Mouse (Mus musculus): ENCODE data around the gene Pde1a. TPM values are rescaled to one million over a fixed set of nuclear protein-coding genes. Genes with fewer than 3 reads are reported as not detected.

The Pde1a gene
- total and polyA plus RNA-seq, 2 experiments from 2014 or later: 13.2 to 17.0 TPM

- peak; percentile 53 for DNase-seq (ENCODE audit: low spot score)
- H3K27me3 ChIP-seq (ENCODE audit: insufficient read depth, low read length): no peaks in the 10 kb centered on the region
- no peak overlapping the region for H3K9ac ChIP-seq (replicated peaks; ENCODE audit: low read length, poor library complexity, severe bottlenecking)
- no peak overlapping the region for H3K4me3 ChIP-seq (ENCODE audit: low read depth, low read length)
- WGBS: 58% methylated on average over 4 of the region's 4 CpGs
- no peaks in the 10 kb centered on the region for H3K9me3 ChIP-seq (ENCODE audit: low read length)
- H3K4me1 ChIP-seq (ENCODE audit: insufficient read depth, low read length): no peaks in the 10 kb centered on the region
- no peak overlapping the region for H3K4me2 ChIP-seq (ENCODE audit: low read depth, low read length, poor library complexity, severe bottlenecking)
- no peak for ATAC-seq (ENCODE audit: low FRiP score)
- no peak for TF ChIP-seq CTCF (IDR thresholded peaks at IDR 0.05)
- H3K36me3 ChIP-seq (ENCODE audit: insufficient read depth, low read length): no peaks in the 10 kb centered on the region
- no peak overlapping the region for H3K27ac ChIP-seq (ENCODE audit: low read depth, low read length)
Observed at GRCm38 (mm10) chr2:80013060-80013459, 116.2 kb downstream of the Pde1a start.

- H3K4me2 ChIP-seq (ENCODE audit: low read depth, low read length, poor library complexity, severe bottlenecking): no peak overlapping the region
- ATAC-seq (ENCODE audit: low FRiP score): no peak
- H3K4me3 ChIP-seq (ENCODE audit: low read depth, low read length): no peak overlapping the region
- H3K36me3 ChIP-seq (ENCODE audit: insufficient read depth, low read length): no peaks in the 10 kb centered on the region
- 90% methylated on average over 3 of the region's 3 CpGs for WGBS
- H3K27me3 ChIP-seq (ENCODE audit: insufficient read depth, low read length): no peaks in the 10 kb centered on the region
- H3K9me3 ChIP-seq (ENCODE audit: low read length): no peaks in the 10 kb centered on the region
- no peak overlapping the region for H3K27ac ChIP-seq (ENCODE audit: low read depth, low read length)
- TF ChIP-seq CTCF (IDR thresholded peaks at IDR 0.05): no peak
- DNase-seq (ENCODE audit: low spot score): no peak
- no peak overlapping the region for H3K9ac ChIP-seq (replicated peaks; ENCODE audit: low read length, poor library complexity, severe bottlenecking)
- H3K4me1 ChIP-seq (ENCODE audit: insufficient read depth, low read length): no peaks in the 10 kb centered on the region
Observed at GRCm38 (mm10) chr2:79999168-79999567, 130.1 kb downstream of the Pde1a start.

- H3K9ac ChIP-seq (replicated peaks; ENCODE audit: low read length, poor library complexity, severe bottlenecking): no peak overlapping the region
- H3K4me1 ChIP-seq (ENCODE audit: insufficient read depth, low read length): no peaks in the 10 kb centered on the region
- ATAC-seq (ENCODE audit: low FRiP score): no peak
- no peak overlapping the region for H3K27ac ChIP-seq (ENCODE audit: low read depth, low read length)
- H3K27me3 ChIP-seq (ENCODE audit: insufficient read depth, low read length): no peaks in the 10 kb centered on the region
- H3K4me3 ChIP-seq (ENCODE audit: low read depth, low read length): no peak overlapping the region
- H3K36me3 ChIP-seq (ENCODE audit: insufficient read depth, low read length): no peaks in the 10 kb centered on the region
- WGBS: 91% methylated on average over 2 of the region's 2 CpGs
- H3K9me3 ChIP-seq (ENCODE audit: low read length): no peaks in the 10 kb centered on the region
- no peak for DNase-seq (ENCODE audit: low spot score)
- no peak for TF ChIP-seq CTCF (IDR thresholded peaks at IDR 0.05)
- H3K4me2 ChIP-seq (ENCODE audit: low read depth, low read length, poor library complexity, severe bottlenecking): no peak overlapping the region
Observed at GRCm38 (mm10) chr2:79998460-79998859, 130.8 kb downstream of the Pde1a start.

DNA sequence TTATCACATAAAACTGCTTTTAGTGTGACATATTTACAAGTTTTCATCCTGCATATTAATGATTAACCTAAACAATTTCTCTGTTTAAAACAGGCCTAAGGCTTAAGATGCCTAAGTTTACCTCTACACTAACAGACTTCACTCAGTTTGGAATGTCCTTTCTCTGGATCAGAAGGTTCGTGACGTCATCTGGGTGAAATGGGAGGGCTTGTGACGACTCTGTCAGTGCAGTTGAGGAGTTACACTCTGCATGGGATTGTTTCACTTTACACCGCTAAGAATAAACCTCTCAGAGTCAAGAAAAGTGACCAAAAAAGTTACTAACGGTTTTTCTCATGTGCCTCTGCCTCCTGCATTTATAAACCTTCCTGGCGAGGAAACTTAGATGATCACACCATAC, 137.6 kb downstream of the Pde1a start:
- Histone ChIP-seq H3K4me3 (ENCODE audit: low read depth, low read length) (no peak overlapping the region), H3K9me3 (ENCODE audit: low read length) (no peaks in the 10 kb centered on the region), H3K4me2 (ENCODE audit: low read depth, low read length, poor library complexity, severe bottlenecking) (no peak overlapping the region), H3K9ac (replicated peaks; ENCODE audit: low read length, poor library complexity, severe bottlenecking) (no peak overlapping the region), H3K27ac (ENCODE audit: low read depth, low read length) (no peak overlapping the region), H3K27me3 (ENCODE audit: insufficient read depth, low read length) (no peaks in the 10 kb centered on the region), H3K4me1 (ENCODE audit: insufficient read depth, low read length) (no peaks in the 10 kb centered on the region), H3K36me3 (ENCODE audit: insufficient read depth, low read length) (no peaks in the 10 kb centered on the region)
- TF ChIP-seq CTCF (IDR thresholded peaks at IDR 0.05): no peak
- ATAC-seq (ENCODE audit: low FRiP score) (no peak), DNase-seq (ENCODE audit: low spot score) (no peak)
- WGBS: 76% methylated on average over 6 of the region's 6 CpGs

DNA sequence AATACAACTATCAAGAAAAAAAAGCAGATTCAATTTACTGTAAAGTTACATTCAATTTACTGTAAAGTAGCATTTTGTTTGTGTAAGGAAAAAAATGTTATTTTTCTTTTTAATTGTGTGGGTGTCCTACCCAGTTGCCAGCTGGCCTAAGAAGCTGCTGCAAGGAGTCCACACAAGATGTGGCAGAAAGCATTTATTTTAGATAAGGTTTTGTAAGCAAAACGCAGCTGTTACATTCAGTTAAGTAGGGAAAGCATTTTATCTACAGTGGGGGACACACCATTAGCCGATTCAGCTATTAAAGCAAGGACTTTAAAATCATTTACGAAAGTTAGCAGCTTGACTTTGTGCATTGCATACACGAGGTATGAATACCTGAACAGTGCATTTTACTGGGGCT, 145.5 kb downstream of the Pde1a start:
- Histone ChIP-seq H3K27me3 (ENCODE audit: insufficient read depth, low read length) (no peaks in the 10 kb centered on the region), H3K27ac (ENCODE audit: low read depth, low read length) (no peak overlapping the region), H3K9ac (replicated peaks; ENCODE audit: low read length, poor library complexity, severe bottlenecking) (no peak overlapping the region), H3K36me3 (ENCODE audit: insufficient read depth, low read length) (no peaks in the 10 kb centered on the region), H3K4me1 (ENCODE audit: insufficient read depth, low read length) (no peaks in the 10 kb centered on the region), H3K4me2 (ENCODE audit: low read depth, low read length, poor library complexity, severe bottlenecking) (no peak overlapping the region), H3K9me3 (ENCODE audit: low read length) (no peaks in the 10 kb centered on the region), H3K4me3 (ENCODE audit: low read depth, low read length) (no peak overlapping the region)
- WGBS: 81% methylated on average over 4 of the region's 4 CpGs
- ATAC-seq (ENCODE audit: low FRiP score) (no peak), DNase-seq (ENCODE audit: low spot score) (no peak)
- TF ChIP-seq CTCF (IDR thresholded peaks at IDR 0.05): no peak

- Histone ChIP-seq H3K4me2 (ENCODE audit: low read depth, low read length, poor library complexity, severe bottlenecking) (no peak overlapping the region), H3K9ac (replicated peaks; ENCODE audit: low read length, poor library complexity, severe bottlenecking) (no peak overlapping the region), H3K4me3 (ENCODE audit: low read depth, low read length) (no peak overlapping the region), H3K4me1 (ENCODE audit: insufficient read depth, low read length) (no peaks in the 10 kb centered on the region), H3K27ac (ENCODE audit: low read depth, low read length) (no peak overlapping the region), H3K36me3 (ENCODE audit: insufficient read depth, low read length) (no peaks in the 10 kb centered on the region), H3K9me3 (ENCODE audit: low read length) (no peaks in the 10 kb centered on the region), H3K27me3 (ENCODE audit: insufficient read depth, low read length) (no peaks in the 10 kb centered on the region)
- 50% methylated on average over 9 of the region's 9 CpGs for WGBS
- ATAC-seq (ENCODE audit: low FRiP score) (no peak), DNase-seq (ENCODE audit: low spot score) (peak; percentile 56)
- no peak for TF ChIP-seq CTCF (IDR thresholded peaks at IDR 0.05)
Observed at GRCm38 (mm10) chr2:79983222-79983632, 146.0 kb downstream of the Pde1a start.

Measured in midbrain, postnatal 0 days (tissue).